Mouse (Mus musculus) stomach, postnatal 0 days (tissue): Measurements from ENCODE around the gene Dek. TPM values are rescaled to one million over a fixed set of nuclear protein-coding genes. Genes with fewer than 3 reads are reported as not detected.

Source experiments
- ATAC-seq: fragments of 200-750 bp; cut with Nextera tagmentation; 2 replicates; pipeline ENCODE4 v1.8.0; 2017; ENCODE audit not compliant: low FRiP score, low TSS enrichment
- DNase-seq: peaks from one replicate; pipeline ENCODE4 v3.0.0-alpha.2; 2016; ENCODE audit warnings: low spot score
- H3K27ac ChIP-seq: fragments of 300-500 bp; sonication (generic); replicated peaks from 2 replicates; pipeline ENCODE4 v1.5.1; 2014; ENCODE audit warnings: mild to moderate bottlenecking, control low read depth
- H3K27me3 ChIP-seq: fragments of 300-500 bp; sonication (generic); 2 replicates; pipeline ENCODE4 v1.6.1; 2014; ENCODE audit warnings: low read length; ENCODE audit not compliant: control insufficient read depth, insufficient read depth
- H3K36me3 ChIP-seq: fragments of 300-500 bp; sonication (generic); 2 replicates; pipeline ENCODE4 v1.6.1; 2014; ENCODE audit warnings: low read length, mixed read lengths; ENCODE audit not compliant: control insufficient read depth, insufficient read depth
- H3K4me1 ChIP-seq: fragments of 300-500 bp; sonication (generic); replicated peaks from 2 replicates; pipeline ENCODE4 v1.6.1; 2014; ENCODE audit warnings: antibody characterized with exemption; ENCODE audit not compliant: control insufficient read depth, insufficient read depth
- H3K4me2 ChIP-seq: fragments of 300-500 bp; sonication (generic); replicated peaks from 2 replicates; pipeline ENCODE4 v1.6.1; 2014; ENCODE audit warnings: low read depth, mild to moderate bottlenecking, control low read depth, moderate library complexity
- H3K4me3 ChIP-seq: fragments of 300-500 bp; sonication (generic); 2 replicates; pipeline ENCODE4 v1.5.1; 2014; ENCODE audit warnings: low read depth, low read length, control low read depth
- H3K9ac ChIP-seq: fragments of 300-500 bp; sonication (generic); 2 replicates; pipeline ENCODE4 v1.6.1; 2014; ENCODE audit warnings: mild to moderate bottlenecking, low read length, control low read depth, mixed read lengths
- H3K9me3 ChIP-seq: fragments of 300-500 bp; sonication (generic); 2 replicates; pipeline ENCODE4 v1.6.1; 2016; ENCODE audit warnings: low read length; ENCODE audit not compliant: control insufficient read depth
- CTCF ChIP-seq: IDR thresholded peaks from 2 replicates; pipeline ENCODE4 v1.5.1; 2016; ENCODE audit warnings: antibody characterized with exemption, low read depth, mild to moderate bottlenecking, moderate library complexity
- EP300 ChIP-seq: optimal IDR thresholded peaks from 2 replicates; pipeline ENCODE3; 2016; ENCODE audit warnings: antibody characterized with exemption
- WGBS: fragments of 180-500 bp; shearing (Covaris S2); extraction: QIAGEN DNeasy Blood & Tissue Kit; methylation state at CpG from one replicate; pipeline ENCODE4 v1.1.7; 2014; 5-methylcytosine and 5-hydroxymethylcytosine counted together
- polyA plus RNA-seq: library from polyadenylated mRNA; unstranded; fragments of >200 nt; fragmentation: Nextera tagmentation; extraction: Ambion mirVana; gene quantifications from 2 replicates; pipeline ENCODE4 v1.2.1, GENCODE M21; 2015

Dek gene
- polyA plus RNA-seq, 1 experiment from 2014 or later = 133 TPM

GRCm38 (mm10) chr13:47040061-47040460, 65.9 kb downstream of the Dek start:
- no peak overlapping the region for H3K4me2 ChIP-seq
- DNase-seq = no peak
- WGBS = 90% methylated on average over 5 of the region's 5 CpGs
- H3K27ac ChIP-seq = no peak overlapping the region
- no peaks in the 10 kb centered on the region for H3K36me3 ChIP-seq
- H3K27me3 ChIP-seq = no peaks in the 10 kb centered on the region
- ATAC-seq = no peak
- H3K4me1 ChIP-seq = peaks cover 4% of the 10 kb centered on the region; the same call in 1 of the 2 replicates
- H3K9ac ChIP-seq = no peak overlapping the region
- TF ChIP-seq CTCF (no peak), EP300 (no peak)
- H3K9me3 ChIP-seq = no peaks in the 10 kb centered on the region
- H3K4me3 ChIP-seq = no peak overlapping the region

DNA sequence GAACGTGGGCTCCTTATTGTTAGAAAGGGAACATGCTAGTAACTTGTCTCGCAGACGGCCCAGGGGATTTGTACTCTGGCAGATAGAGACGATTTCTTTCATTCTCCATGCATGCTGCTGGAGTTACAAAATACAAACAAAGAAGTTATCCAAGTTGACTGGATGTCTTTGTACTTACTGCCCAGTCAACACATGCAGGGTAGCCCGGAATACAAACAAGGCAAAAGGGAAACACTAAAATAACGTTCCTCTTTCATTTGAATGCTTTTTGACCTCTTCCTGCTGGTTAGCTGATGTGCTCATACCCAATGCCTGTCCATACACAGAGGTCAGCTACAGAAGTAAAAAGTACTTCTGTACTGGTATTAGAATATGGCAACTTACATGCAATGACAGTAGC, 68.1 kb downstream of the Dek start:
- H3K4me2 ChIP-seq = no peak overlapping the region
- TF ChIP-seq EP300 = no peak
- TF ChIP-seq CTCF = no peak
- H3K27ac ChIP-seq = no peak overlapping the region
- no peaks in the 10 kb centered on the region for H3K36me3 ChIP-seq
- WGBS = 77% methylated on average over 6 of the region's 6 CpGs
- H3K9me3 ChIP-seq = no peaks in the 10 kb centered on the region
- H3K4me1 ChIP-seq = no peaks in the 10 kb centered on the region
- DNase-seq (no peak), ATAC-seq (no peak)
- no peak overlapping the region for H3K9ac ChIP-seq
- H3K4me3 ChIP-seq = no peak overlapping the region
- no peaks in the 10 kb centered on the region for H3K27me3 ChIP-seq

Other genes with a start within 250 kb of the Dek start
- 12.8 and 13.5 TPM in 2 replicates for gene Kif13a, start 176.3 kb downstream of the Dek start, polyA plus RNA-seq
- 3.6 and 3.8 TPM in 2 replicates for gene Nhlrc1, start 91.4 kb downstream of the Dek start, polyA plus RNA-seq
- 10.1 and 11.1 TPM in 2 replicates for gene Kdm1b, start 62.7 kb downstream of the Dek start, polyA plus RNA-seq
- 10.0 and 10.2 TPM in 2 replicates for gene Tpmt, start 61.5 kb downstream of the Dek start, polyA plus RNA-seq
- gene Rnf144b, start 16.5 kb upstream of the Dek start, polyA plus RNA-seq = 3.7 and 4.0 TPM in 2 replicates